Mouse (Mus musculus) cerebellum, adult 11-12 months (tissue): ENCODE results near the gene Odf4.
"Not testable (repeated sequence)": the region's sequence is repeated elsewhere in the genome, so short reads cannot be mapped to it uniquely, and the experiment has no call there.

Experiments
- DNase-seq: peaks from one replicate; pipeline ENCODE4 v3.0.0; 2022

Odf4 gene

DNA sequence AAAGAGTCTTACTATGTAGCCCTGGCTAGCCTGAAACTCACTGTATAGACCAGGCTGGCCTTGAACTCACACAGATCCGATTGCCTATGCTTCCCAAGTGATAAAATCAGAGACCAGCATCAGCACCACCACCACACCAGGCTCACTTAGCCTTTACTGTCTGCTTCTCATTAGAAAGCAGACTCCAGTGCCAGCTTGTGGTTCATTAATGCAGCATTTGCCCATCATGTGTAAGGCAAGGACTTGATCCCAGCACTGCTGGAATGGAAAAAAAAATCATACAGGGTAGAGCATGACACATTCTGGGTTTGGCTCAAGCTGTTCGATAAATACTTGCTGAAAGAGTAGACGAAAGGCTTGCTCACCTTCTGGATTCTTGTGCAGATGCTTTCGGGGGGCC, 19.1 kb upstream of the Odf4 start:
- no peak for DNase-seq

DNA sequence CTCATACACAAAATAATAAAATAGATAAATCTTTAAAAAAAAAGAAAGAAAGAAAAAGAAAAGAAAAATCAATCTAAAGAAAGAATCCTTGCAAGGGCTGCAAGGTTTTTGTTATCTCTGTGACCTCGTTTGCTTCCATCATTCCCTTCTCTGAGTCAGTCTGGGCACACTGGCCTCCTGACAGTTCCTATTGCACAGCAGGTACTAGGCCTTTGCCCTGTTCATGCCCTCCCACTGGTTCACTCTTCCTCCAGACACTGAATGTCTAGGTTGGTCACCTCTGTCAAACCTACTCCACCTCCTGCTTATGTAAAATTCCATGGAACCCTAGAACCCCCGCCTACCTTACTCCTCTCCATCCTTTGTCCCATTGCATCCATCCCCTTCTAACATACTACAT, 18.4 kb upstream of the Odf4 start:
- DNase-seq = no peak

DNA sequence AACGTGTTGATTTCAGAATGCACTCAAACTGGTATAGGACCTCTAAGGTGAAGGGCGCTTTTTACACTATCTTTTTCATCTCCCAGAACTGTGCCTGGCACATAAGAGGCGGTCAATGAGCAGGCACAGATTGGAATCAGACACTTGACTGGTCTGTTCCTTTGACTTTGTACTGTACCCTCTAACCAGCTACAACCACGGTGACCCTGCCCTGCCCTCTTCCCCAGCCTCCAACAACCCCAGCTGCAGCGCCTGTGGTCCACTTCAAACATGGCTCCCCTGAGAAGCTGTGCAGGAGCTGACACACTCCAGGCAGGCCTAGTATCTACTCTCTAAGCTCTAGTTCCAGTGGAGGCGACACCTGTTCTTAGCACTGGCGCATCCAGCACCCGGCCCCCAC, 15.8 kb upstream of the Odf4 start:
- DNase-seq = no peak

DNA sequence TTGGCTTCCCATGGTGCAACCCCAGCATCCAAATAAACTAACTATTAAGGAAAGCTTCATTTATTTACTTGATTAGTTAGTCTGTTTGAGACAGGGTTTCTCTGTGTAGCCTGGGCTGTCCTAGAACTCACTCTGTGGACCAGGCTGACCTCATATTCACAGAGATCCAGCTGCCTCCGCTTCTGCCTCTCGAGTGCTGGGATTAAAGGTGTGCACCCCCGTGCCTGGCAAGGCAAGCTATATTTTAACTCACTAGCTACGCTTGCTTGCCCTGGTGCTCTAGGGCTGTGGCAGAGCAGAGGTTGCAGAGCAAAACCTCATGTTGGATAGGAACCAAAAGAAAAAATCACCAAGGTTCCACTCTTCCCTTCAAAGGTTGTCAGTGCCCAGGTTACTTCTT, 13.6 kb upstream of the Odf4 start:
- DNase-seq = peak; percentile 33

DNA sequence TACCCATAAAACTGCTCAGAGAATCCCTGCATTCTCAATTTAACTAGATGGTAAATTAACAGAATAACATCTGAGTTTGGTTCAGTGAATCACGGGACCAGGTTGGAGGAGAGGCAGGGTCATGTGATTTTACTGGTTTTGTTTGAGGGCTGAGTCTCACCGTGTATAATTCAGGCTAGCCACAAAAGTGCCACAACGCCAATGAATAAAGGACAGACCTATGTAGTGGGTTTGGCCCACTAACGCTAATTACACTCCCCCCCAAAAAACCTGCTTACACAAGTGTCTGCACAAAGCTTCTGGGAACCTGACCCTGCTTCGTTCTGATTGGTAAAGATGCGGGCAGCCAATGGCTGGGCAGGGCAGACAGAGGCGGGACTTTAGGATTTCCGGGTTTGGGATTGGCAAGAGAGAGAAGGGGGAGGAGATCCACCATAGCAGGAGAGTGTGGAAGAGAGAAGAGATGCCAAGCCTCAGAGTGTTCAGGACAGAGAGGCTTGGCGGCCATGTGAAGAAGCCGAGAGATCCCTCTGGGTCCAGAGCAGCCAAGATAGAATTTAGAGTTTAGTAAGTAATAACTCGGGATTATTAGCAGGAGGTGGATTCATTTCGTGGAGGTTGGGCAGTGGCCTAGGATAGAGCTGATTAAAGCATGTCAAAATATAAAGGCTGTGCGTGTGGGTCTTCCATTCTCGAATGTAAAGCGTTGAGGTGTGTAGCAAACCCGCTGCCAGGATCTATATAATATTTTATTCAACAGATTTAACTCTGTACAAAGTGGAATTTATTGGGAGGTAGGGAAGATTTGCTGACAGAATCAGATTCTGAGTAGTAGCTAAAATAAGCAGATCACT, 12.8 kb upstream of the Odf4 start:
- peak; percentile 93 for DNase-seq

DNA sequence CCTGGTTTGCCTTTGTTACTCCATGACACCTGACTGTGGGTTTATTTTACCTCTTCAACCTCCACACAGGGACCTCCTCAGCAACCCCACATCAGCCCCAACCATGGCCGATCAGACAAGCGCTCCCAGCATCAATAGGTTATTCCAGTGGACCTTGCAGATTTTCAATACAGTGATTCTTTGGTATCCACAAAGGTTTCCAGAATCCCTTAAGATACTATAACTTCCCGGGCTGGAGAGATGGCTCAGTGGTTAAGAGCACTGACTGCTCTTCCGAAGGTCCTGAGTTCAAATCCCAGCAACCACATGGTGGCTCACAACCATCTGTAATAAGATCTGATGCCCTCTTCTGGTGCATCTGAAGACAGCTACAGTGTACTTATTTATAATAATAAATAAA, 10.1 kb upstream of the Odf4 start:
- not testable (repeated sequence) for DNase-seq

DNA sequence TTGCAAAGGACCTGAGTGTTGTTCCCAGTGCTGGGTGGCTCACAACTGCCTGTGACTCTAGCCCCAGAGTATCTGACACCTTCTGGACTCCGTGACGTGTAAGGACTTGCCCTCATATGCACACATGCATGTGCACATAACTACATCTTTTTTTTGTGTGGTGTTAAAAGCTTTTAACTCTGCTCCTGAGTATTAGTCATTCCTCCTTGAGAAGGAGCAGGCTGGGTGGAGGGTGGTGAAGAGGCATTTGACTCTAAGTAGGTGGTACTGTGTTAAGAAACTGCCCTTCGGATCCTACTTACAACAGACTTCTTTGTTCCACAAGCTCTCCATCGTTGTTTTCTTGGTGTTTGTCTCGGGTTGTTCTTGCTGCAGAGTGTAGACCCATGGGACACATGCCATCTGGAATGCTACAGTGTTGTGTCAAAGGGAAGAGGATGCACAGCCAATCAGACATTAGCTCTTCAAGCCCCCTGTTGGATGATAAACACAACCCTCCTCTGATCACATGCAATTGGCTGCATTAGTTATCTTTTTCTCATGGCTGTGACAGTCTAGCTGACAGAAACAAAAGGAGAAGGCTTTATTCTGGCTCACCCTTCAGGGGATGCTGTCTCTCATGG, 7.1 kb upstream of the Odf4 start:
- no peak for DNase-seq

DNA sequence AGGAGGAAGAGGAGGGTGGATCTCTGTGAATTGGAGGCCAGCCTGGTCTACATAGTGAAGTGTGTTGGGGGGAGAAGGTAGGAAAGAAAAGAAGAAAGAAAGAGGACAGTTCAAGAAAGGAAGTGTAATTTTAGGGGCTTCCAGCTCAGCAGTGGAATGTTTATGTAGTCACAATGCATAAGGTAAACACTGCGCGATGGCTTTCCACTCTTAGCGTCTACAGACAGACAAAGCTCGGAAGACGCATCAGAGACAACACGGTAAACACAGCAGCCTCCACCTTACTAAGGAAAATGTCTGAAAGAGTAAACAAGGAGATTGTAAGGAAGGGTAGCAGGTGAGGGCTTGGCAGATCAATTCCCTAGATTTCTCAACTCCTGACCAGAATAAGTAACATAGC, 3.1 kb upstream of the Odf4 start:
- no peak for DNase-seq

DNA sequence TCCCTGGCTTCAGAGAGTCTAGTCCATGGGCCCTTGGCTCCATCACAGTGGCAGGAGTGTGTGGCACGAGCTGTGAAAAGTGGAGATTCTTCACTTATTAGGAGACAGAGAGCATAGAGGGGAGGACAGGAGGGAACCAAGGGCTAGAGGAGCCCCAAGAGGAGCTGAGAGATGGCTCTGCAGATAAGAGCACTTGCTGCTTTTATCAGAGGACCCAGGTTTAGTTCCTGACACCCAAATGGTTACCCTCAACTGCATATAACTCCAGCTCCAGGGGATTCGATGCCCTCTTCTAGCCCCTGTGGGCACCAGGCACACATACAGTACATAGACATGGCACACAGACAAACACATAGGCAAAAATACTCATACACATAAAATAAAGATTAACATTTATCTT, 2.1 kb downstream of the Odf4 start:
- no peak for DNase-seq

DNA sequence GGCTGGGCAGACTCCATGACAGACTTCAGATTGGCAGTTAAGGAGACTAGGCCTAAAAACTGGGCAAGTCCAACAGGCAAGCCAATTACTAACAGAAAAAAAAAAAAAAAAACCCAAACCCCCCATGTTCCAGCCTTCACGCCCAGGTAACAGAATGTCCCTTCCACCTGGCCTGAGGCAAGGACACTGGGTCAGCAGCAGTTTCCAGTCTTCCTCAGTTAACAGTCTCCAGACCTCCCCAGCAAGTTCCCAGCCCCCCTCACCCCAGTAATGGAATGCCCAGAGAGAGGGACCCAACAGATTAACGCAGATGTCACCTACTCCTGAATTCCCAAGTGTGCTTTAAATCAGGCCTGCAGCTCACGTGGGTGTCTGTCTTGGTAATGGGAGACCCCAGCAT, 3.7 kb downstream of the Odf4 start:
- no peak for DNase-seq

DNA sequence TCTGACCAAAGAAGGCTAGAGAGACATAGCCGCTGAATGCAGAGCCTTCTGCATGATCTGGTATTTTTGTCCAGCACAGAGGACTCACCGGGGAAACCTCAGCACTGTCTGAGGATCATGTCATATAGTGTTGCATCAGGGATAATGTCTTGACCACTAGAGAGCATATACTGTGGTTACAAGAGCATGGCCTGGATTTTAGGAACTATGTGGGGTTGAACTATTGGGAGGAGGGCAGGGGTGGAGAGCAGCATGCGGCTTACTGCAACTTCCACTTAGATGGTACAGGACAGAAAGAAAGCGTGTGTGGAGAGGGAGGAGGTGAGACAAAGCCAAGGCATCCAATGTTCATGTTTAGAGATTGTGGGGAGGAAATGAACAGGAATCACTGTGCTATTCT, 12.3 kb downstream of the Odf4 start:
- DNase-seq = no peak

DNA sequence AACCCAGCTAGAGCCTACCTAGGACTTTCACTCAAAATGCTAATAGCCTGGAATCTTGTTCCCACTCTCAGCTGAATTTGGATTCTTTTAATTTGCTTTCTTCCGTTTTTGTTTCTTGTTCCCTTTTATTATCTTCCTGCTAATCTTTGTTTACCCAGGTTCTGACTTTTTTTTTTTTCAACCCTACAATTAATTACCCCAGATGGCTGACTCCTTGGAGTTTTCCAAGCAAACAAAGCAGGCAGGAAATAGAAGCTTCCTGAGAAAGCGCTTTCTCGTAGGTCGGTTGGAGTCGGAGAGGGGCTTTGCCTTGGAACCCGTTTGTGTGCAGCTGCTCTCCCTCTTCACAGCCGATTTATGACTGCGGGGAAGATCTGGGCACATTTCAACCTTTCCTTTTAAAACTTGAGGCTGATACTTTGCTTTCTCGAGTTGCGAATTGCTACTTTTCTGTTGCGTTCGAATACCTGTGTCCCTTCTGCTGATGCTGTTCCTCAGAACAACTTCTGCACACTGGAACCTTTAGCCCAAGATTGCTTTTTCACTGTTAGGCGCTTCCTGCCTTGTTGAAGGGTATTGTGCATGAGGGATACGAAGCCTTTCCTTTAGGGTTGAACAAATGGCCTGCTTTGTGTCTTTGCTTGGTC, 15.2 kb downstream of the Odf4 start:
- DNase-seq = no peak

DNA sequence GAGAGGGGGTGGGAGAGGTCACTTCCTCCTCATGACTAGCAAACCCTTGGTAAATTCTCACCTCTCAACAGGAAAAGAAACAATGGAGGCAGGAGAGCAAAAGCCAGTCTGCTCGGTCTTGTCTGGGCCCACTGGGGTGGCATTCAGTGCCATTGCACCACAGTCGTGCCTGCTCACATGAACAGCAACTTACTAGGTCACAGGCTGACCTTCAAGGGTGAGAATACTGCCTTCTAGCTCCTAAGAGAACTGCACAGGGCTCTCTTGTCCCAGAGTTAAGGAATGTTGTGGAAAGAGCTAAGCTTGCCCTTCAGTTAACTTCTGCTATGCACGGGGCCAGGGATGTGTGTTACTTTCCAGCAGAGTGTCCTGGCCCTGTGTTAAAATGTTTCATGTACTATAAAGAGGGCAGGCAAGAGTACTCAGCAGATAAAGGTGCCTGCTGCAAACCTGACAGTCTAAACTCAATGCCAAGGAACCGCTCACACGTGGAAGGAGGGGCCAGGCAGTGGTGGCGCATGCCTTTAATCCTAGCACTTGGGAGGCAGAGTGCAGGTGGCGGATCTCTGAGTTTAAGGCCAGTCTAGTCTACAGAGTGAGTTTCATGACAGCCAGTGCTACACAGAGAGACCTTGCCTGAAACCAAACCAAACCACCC, 17.9 kb downstream of the Odf4 start:
- DNase-seq = no peak

DNA sequence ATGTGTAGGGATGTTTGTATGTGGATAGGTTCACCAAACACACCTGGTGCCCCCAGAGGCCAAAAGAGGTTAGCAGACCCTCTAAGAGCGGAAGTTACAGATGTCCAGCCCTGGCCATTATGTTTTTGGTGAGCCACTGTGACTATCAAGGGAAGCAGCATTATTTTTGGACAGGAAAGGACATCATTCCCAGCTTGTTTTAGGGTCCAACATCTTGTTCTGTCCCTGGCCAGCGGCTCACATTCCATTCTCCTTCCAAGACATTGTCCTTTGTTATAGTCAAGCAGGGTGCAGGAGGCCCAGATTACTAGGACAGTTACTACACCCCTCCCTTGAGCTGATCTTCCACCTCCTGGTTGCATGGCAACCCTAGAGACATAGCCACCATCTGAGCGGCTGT, 19.6 kb downstream of the Odf4 start:
- no peak for DNase-seq

DNA sequence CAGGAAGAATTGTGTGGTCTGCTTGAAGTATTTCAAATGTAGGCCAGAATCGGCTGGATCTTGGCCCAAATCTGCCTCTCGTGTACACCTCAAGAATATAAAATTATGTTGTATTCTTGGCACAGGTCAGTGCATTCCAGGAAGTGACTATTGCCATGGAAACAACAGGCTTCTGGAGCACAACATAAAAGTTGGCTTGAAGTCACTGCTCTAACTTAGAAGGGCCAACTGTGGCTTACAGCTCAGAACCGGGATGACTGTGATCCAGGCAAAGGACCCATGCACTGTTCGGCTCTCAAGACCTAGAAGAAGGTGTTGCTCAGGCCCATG, 20.5 kb downstream of the Odf4 start:
- DNase-seq = no peak

DNA sequence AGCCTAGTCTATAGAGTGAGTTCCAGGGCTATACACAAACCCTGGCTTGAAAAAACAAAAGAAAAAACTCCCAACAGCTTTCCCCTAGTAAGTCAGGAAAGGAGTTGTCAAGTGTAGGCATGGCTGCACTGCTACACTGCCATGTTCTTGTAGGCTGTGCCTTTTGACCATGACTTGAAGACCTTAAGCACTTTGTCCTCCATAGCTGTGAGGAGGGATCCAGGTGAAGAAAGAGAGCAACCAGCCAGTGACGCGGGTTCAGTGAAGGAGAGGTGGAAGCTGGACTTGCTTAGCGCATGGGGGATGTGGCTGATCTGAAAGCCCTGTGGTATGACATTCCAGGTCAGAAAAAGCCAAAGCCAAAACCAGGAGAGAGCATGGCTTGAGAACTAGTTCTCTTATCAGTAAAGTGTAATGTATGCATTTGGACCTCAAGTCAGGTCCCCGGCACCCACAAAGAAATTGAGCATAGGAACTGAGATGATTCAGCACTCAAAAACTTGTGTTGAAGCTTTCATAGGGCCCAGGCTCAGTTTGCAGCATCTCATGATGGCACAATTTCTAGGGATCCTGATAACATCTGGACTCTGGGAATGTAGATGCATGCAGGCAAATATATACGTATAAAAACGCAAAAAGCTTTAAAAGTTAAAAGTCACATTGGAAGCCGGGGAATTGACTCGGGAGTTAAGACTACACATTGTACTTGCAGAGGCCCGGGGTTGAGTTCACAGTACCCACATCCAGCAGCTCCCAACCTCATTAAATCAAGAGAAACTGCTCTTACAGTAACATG, 21.0 kb downstream of the Odf4 start:
- DNase-seq = no peak

DNA sequence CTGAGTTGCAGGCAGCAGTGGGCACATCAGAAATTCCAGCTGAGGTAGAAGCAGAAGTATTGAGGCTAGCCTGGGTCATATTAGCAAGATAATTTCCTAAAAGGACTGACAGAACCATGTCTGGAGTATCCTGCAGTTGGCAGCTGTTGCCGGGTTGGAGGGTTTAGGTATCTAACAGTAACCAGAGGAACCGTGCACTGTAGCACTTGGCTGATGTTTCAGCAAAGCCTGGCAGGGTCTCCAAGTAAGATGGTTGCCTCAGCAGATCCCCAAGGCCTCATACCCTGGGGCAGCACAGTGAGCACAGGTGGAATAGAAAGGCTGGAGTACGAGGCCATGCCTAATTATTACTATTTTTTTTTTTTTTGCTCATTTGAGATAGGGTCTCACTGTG, 21.7 kb downstream of the Odf4 start:
- no peak for DNase-seq

DNA sequence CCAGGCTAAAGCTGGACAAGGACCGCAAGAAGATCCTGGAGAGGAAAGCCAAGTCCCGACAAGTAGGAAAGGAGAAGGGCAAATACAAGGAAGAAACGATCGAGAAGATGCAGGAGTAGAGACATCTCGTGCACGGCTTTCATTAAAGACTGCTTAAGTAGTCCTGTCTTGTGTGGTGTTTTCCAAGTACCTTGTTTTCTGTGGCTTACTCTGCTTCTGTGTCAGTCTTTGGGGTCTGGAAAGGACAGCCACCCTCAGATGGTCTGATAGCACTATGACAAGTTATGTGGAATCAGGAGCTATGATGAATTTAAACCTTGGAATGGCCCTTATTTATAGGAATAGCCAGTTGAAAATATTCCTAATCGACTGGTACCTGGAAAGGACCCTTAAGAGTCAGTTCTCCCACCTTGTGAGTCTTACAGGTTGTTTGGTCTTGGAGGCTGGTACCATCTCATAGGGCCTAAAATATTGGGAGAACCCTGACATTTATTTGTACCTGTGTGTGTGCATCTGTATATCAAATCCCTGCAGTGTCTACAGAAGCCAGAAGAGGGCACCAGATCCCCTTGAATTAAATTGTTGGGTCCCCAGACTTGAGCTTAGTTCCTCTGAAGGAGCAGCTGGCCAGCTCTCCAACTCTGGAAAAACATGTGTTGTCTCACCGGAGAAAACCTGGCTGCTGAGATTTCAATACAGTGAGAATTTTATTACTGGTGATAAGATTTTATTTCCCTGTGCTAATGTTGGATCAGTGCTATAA, 22.3 kb downstream of the Odf4 start:
- DNase-seq = peak; percentile 59

DNA sequence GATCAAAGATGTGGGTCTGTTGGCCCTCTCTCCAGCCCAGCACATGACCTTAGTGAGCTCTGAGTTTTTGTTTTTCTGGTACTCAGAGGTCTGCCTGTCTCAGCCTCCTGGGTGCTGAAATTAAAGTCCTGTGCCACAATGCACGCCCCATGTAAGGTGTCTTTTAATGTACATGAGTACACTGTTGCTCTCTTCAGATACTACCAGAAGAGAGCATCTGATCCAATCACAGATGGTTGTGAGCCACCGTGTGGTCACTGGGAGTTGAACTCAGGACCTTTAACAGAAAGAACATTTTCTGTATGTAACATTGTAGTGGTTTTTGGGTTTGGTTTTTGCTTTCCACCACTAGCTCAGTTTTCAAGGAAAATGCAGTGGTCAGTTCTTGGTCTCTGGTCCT, 23.1 kb downstream of the Odf4 start:
- DNase-seq = no peak

DNA sequence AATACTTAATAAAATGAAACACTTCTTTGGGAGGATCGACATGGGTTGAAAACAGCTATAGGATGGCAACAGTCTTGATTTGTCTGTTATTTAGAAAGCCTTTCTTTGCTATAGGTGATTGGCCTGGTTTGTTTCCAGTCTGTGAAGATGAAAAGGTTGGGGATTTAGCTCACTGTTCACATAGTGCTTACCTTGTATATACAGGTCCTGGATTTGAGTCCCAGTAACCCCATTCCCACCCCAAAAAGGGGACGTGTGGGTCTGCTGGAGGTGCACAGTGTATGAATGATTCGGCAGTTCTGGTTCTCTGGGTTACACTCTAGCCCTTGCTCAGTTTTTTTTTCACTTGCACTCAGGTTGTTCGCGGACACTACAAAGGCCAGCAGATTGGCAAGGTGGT, 24.1 kb downstream of the Odf4 start:
- DNase-seq = no peak

DNA sequence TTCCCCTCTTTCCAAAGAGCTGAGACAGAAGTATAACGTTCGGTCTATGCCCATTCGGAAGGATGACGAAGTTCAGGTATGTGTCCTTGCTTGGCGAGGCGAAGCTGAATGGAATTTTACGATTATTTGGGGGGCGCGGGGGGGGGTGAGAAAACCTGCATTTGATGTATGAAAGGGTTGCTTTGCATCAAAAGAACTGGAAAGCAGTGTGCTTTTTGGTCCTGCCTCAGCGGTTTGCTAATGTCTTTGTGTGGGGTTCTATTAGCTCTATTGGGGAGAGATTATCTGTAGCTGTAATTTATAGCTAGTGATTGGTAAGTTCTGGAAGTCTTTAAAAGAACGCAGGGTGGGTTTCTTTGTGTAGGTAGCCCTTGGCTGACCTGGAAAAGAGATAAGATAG, 24.5 kb downstream of the Odf4 start:
- DNase-seq = no peak

DNA sequence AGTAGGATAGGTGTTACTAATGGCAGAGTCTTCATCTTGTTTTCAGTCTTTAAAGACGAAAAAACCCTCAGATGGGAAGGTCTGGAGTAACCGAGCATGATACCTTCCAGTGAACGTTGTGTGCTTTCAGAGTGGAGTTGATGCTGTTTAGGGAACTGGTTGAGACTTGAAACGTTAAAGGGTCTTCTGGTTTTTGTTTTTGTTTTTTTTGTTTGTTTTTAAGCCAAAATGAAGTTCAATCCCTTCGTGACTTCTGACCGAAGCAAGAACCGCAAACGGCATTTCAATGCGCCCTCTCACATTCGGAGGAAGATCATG, 24.9 kb downstream of the Odf4 start:
- no peak for DNase-seq
